Mouse (Mus musculus): ENCODE results near the gene Csnk1e. TPM values are rescaled to one million over a fixed set of nuclear protein-coding genes. Genes with fewer than 3 reads are reported as not detected.

Csnk1e gene
- polyA plus RNA-seq, 1 experiment from 2014 or later: 64.3 TPM

DNA sequence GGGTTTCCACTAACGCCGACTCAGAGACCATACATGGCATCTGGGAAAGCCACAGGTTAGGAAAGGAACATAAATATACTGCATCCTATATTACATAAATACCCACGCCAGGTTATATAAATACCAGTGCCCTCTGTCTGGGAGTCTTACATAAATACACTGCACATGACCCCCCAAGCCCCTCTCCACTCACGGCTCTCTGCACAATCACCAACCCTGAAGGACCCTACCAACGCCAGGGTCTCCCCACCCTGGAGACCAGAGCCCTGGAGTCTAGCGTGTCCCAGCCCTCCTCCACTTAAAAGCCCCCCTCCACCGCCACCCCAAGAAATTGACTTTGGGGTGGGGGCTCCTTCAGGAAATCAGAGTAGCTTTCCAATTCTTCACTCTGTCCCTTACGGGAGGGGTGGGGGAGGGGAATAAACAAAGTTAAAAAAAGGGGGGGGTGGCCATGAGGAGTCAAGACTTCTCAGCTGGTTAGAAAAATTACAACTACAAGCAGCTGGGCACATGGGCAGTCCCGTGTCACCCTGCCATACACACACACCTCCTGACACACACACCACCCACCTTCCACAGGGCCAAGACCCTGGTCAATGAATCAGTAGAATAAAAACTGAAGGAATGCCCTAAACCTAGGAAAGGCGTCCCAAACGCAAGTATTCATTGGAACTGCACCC is 14.6 kb downstream of the Csnk1e start:
- ATAC-seq (ENCODE audit: insufficient number of reproducible peaks, insufficient read depth, low FRiP score, low read depth): no peak
- no peaks in the 10 kb centered on the region for H3K9me3 ChIP-seq (ENCODE audit: control insufficient read depth, low read depth, low read length)

DNA sequence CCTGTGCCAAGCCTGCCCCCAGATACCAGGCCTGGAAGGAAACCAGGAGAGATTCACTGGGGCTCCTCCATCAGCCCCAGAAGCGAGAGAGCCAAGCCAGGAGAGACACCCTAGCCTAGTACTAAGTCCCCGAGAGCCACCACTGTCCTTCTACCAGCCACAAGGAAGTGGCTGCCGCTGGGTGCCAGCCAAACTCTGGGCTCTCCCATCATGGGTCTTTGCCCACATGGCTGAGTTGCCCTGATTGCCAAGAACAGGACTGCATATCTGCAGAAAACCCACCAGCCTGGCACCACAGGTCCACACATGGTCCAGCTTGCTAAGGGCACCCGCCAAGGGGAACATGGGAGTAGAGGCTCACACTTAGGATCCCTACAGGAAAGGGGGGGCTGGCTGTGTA is 15.1 kb downstream of the Csnk1e start:
- no peak for ATAC-seq (ENCODE audit: insufficient number of reproducible peaks, insufficient read depth, low FRiP score, low read depth)
- Histone ChIP-seq H3K4me3 (ENCODE audit: low read depth, low read length) (peak overlapping the region; percentile 95), H3K9ac (replicated peaks; ENCODE audit: low read depth, low read length) (0 out of 2 replicates have a peak overlapping the region, but pooled peaks have one; percentile 99), H3K36me3 (ENCODE audit: control insufficient read depth, insufficient read depth, low read length) (peaks cover 31% of the 10 kb centered on the region), H3K4me1 (ENCODE audit: control insufficient read depth, insufficient read depth, low read length) (peaks cover 39% of the 10 kb centered on the region), H3K27ac (ENCODE audit: low read length) (peak overlapping the region; percentile 44; the same call in 1 of the 2 replicates), H3K27me3 (ENCODE audit: control insufficient read depth, insufficient read depth, low read length) (no peaks in the 10 kb centered on the region), H3K9me3 (ENCODE audit: control insufficient read depth, low read depth, low read length) (no peaks in the 10 kb centered on the region), H3K4me2 (replicated peaks; ENCODE audit: low read depth, low read length) (peak overlapping the region; percentile 83)
- 71% methylated on average over 4 of the region's 4 CpGs for WGBS

More for the DNA sequence above, 14.6 kb downstream of the Csnk1e start:
- Histone ChIP-seq H3K4me1 (ENCODE audit: control insufficient read depth, insufficient read depth, low read length) (peaks cover 34% of the 10 kb centered on the region), H3K9ac (replicated peaks; ENCODE audit: low read depth, low read length) (peak overlapping the region; percentile 99), H3K4me2 (replicated peaks; ENCODE audit: low read depth, low read length) (peak overlapping the region; percentile 83), H3K36me3 (ENCODE audit: control insufficient read depth, insufficient read depth, low read length) (peaks cover 27% of the 10 kb centered on the region), H3K27ac (ENCODE audit: low read length) (0 out of 2 replicates have a peak overlapping the region, but pooled peaks have one; percentile 96), H3K27me3 (ENCODE audit: control insufficient read depth, insufficient read depth, low read length) (no peaks in the 10 kb centered on the region), H3K4me3 (ENCODE audit: low read depth, low read length) (peak overlapping the region; percentile 95)
- WGBS: 10% methylated on average over 11 of the region's 11 CpGs

DNA sequence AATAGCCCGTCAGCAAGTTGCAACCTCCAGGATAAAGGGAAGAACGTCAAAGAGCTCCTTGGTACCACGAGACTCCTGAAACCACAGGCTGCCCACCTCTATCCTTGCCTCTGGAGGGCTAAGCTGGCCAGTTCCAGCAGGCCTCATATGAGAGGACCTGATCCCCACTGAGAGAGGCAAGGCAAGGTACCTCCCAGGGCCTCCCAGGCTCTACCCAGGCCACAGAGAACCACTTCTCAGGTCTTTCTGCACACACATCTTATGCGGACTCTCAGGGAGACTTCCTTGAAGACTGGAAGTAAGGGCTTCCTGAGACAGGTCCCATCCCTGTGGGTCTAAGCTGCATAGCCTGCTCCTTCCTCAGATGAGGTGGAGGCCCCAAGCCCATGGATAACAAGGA is 16.0 kb downstream of the Csnk1e start:
- Histone ChIP-seq H3K9ac (replicated peaks; ENCODE audit: low read depth, low read length) (0 out of 2 replicates have a peak overlapping the region, but pooled peaks have one; percentile 10), H3K27ac (ENCODE audit: low read length) (no peak overlapping the region), H3K27me3 (ENCODE audit: control insufficient read depth, insufficient read depth, low read length) (no peaks in the 10 kb centered on the region), H3K36me3 (ENCODE audit: control insufficient read depth, insufficient read depth, low read length) (peaks cover 39% of the 10 kb centered on the region), H3K4me1 (ENCODE audit: control insufficient read depth, insufficient read depth, low read length) (peaks cover 41% of the 10 kb centered on the region), H3K4me3 (ENCODE audit: low read depth, low read length) (no peak overlapping the region; the same call in 1 of the 2 replicates), H3K4me2 (replicated peaks; ENCODE audit: low read depth, low read length) (no peak overlapping the region), H3K9me3 (ENCODE audit: control insufficient read depth, low read depth, low read length) (no peaks in the 10 kb centered on the region)
- WGBS: 73% methylated on average over 4 of the region's 4 CpGs
- ATAC-seq (ENCODE audit: insufficient number of reproducible peaks, insufficient read depth, low FRiP score, low read depth): no peak

DNA sequence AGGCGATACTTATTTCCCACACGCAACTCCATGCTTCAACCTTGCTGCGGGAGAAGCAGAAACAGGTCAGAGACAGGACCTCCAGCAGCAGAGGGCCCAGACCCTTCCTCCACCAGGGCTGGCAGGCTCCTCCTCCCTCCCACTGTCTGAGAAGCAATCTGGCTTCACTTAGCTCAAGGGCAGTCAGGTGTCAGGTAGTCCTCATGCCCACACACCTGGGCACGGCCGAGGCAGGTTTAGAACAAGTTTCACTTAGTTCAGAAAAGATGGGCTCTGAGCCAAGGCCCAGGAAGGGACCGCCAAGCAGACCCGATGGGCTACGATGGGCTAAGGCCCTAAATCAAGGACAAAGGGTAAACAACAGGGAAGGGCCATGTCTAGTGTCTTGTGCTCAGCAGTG is 16.6 kb downstream of the Csnk1e start:
- Histone ChIP-seq H3K4me2 (replicated peaks; ENCODE audit: low read depth, low read length) (no peak overlapping the region), H3K27ac (ENCODE audit: low read length) (no peak overlapping the region; the same call in 1 of the 2 replicates), H3K4me3 (ENCODE audit: low read depth, low read length) (no peak overlapping the region), H3K36me3 (ENCODE audit: control insufficient read depth, insufficient read depth, low read length) (peaks cover 45% of the 10 kb centered on the region), H3K27me3 (ENCODE audit: control insufficient read depth, insufficient read depth, low read length) (no peaks in the 10 kb centered on the region), H3K9me3 (ENCODE audit: control insufficient read depth, low read depth, low read length) (no peaks in the 10 kb centered on the region), H3K4me1 (ENCODE audit: control insufficient read depth, insufficient read depth, low read length) (peaks cover 41% of the 10 kb centered on the region), H3K9ac (replicated peaks; ENCODE audit: low read depth, low read length) (0 out of 2 replicates have a peak overlapping the region, but pooled peaks have one; percentile 10)
- 52% methylated on average over 8 of the region's 8 CpGs for WGBS
- no peak for ATAC-seq (ENCODE audit: insufficient number of reproducible peaks, insufficient read depth, low FRiP score, low read depth)

DNA sequence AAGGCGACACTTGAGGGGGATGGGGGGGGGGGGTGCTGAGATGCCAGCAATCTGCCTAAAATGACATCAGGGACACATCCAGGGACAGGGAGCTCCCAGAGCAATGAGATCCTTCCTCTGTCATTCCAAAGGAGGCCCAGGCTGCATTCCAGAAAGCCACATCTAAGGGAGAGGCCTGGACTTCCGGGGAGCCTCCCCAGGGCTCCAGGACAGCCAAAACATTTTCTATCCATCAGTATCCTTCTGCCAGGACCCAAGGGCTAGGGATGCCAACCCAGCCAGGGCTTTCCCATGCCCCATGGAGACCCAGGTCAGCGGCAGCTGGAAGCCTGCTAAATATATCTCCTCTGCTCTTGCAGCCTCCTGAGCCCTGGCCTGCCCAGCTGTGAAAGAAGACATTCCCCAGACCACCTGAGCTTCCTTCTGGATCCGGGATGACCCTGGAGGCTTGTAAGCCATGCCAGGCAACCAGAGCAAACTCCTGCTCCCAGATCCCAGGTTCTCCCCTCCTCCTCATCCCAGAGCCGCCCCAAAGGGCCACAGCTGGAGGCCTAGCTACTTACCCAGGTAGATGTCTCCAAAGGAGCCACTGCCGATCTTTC is 17.1 kb downstream of the Csnk1e start:
- Histone ChIP-seq H3K27ac (ENCODE audit: low read length) (no peak overlapping the region; the same call in 1 of the 2 replicates), H3K27me3 (ENCODE audit: control insufficient read depth, insufficient read depth, low read length) (no peaks in the 10 kb centered on the region), H3K9ac (replicated peaks; ENCODE audit: low read depth, low read length) (no peak overlapping the region), H3K9me3 (ENCODE audit: control insufficient read depth, low read depth, low read length) (no peaks in the 10 kb centered on the region), H3K4me3 (ENCODE audit: low read depth, low read length) (no peak overlapping the region), H3K4me2 (replicated peaks; ENCODE audit: low read depth, low read length) (no peak overlapping the region), H3K4me1 (ENCODE audit: control insufficient read depth, insufficient read depth, low read length) (peaks cover 41% of the 10 kb centered on the region), H3K36me3 (ENCODE audit: control insufficient read depth, insufficient read depth, low read length) (peaks cover 45% of the 10 kb centered on the region)
- WGBS: 74% methylated on average over 6 of the region's 6 CpGs
- no peak for ATAC-seq (ENCODE audit: insufficient number of reproducible peaks, insufficient read depth, low FRiP score, low read depth)

DNA sequence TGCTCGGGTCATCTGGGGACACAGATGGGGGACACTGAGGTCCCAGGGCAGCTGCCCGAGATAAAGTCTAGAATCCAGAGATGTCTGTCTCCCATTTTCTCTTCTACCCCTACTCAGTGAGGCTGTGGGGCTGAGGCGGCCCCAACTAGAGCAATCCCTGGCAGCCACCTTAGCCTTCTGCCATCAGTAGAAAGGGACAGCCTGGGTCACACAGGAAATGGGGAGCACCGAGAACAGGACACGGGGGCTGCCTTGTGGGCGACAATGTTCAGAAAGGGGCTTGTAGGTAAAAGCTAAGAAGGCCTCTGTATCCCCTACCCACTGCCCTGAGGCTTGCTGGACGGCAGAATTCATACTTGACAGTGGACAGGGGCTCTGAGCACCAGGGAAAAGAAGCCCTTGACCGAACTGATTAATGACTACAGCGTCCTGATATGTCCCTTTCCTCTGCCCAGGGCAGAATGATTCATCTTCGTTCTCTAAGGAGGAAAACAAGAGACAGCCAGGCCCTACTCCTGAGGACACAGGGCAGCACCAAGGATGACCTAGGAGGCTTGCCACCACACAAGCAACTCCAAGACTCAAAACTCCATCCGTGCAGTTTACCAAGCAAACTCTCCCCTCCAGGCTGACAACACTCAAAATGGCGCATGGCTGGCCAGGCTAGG is 17.7 kb downstream of the Csnk1e start:
- 76% methylated on average over 12 of the region's 12 CpGs for WGBS
- no peak overlapping the region for H3K9ac ChIP-seq (replicated peaks; ENCODE audit: low read depth, low read length)
- ATAC-seq (ENCODE audit: insufficient number of reproducible peaks, insufficient read depth, low FRiP score, low read depth): no peak
- peaks cover 47% of the 10 kb centered on the region for H3K4me1 ChIP-seq (ENCODE audit: control insufficient read depth, insufficient read depth, low read length)
- peaks cover 45% of the 10 kb centered on the region for H3K36me3 ChIP-seq (ENCODE audit: control insufficient read depth, insufficient read depth, low read length)
- H3K27ac ChIP-seq (ENCODE audit: low read length): no peak overlapping the region
- H3K27me3 ChIP-seq (ENCODE audit: control insufficient read depth, insufficient read depth, low read length): no peaks in the 10 kb centered on the region
- no peak overlapping the region for H3K4me2 ChIP-seq (replicated peaks; ENCODE audit: low read depth, low read length)
- H3K9me3 ChIP-seq (ENCODE audit: control insufficient read depth, low read depth, low read length): no peaks in the 10 kb centered on the region
- no peak overlapping the region for H3K4me3 ChIP-seq (ENCODE audit: low read depth, low read length)

DNA sequence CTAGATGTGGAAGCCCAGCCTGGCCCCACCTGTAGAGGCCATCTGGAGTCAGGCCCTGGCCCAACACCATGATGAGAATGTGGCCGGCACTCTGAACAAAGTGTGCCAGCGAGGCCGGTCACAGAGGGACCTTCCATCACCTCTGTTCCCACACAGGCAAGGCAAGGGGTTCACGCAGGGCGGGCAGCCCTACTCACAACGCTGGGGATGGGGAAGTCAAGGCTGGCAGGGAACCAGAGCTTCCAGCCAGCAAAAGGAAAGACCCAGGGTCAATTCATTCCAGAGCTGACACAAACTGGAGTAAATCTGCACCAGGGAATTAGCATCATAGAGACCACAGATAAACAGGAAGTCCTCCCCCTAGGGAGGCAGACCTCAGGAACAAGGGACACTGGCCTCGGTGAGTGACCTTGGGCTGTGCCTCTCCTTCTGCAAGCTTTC is 18.9 kb downstream of the Csnk1e start:
- Histone ChIP-seq H3K4me1 (ENCODE audit: control insufficient read depth, insufficient read depth, low read length) (peaks cover 49% of the 10 kb centered on the region), H3K4me2 (replicated peaks; ENCODE audit: low read depth, low read length) (no peak overlapping the region), H3K36me3 (ENCODE audit: control insufficient read depth, insufficient read depth, low read length) (peaks cover 46% of the 10 kb centered on the region), H3K27me3 (ENCODE audit: control insufficient read depth, insufficient read depth, low read length) (no peaks in the 10 kb centered on the region), H3K9ac (replicated peaks; ENCODE audit: low read depth, low read length) (no peak overlapping the region), H3K27ac (ENCODE audit: low read length) (no peak overlapping the region), H3K9me3 (ENCODE audit: control insufficient read depth, low read depth, low read length) (no peaks in the 10 kb centered on the region), H3K4me3 (ENCODE audit: low read depth, low read length) (no peak overlapping the region)
- no peak for ATAC-seq (ENCODE audit: insufficient number of reproducible peaks, insufficient read depth, low FRiP score, low read depth)
- WGBS: 70% methylated on average over 7 of the region's 7 CpGs

DNA sequence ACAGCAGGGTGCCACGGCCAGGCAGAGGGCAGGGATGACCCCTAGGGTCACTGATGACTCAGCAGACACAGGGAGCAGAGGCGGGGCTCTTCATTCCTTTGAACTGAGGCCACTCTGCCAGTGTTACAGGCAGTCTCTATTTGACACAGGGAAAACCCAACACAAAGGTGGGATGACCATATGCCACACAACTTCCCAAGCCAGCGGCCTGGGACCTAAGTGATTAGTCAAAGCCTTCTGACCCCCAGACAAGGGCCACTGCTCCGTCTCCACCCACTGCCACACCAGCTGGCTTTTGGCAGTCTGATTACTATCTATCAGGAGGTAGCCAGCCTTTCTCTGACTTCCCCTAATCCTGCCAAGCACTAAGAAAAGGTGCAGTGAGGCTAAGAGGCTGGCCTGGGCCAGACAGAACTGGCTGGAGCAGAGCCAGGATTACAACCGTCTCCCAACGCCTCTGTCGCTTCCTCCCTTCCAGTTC is 20.1 kb downstream of the Csnk1e start:
- Histone ChIP-seq H3K27ac (ENCODE audit: low read length) (no peak overlapping the region), H3K9ac (replicated peaks; ENCODE audit: low read depth, low read length) (no peak overlapping the region), H3K27me3 (ENCODE audit: control insufficient read depth, insufficient read depth, low read length) (no peaks in the 10 kb centered on the region), H3K4me1 (ENCODE audit: control insufficient read depth, insufficient read depth, low read length) (peaks cover 42% of the 10 kb centered on the region), H3K4me3 (ENCODE audit: low read depth, low read length) (no peak overlapping the region), H3K9me3 (ENCODE audit: control insufficient read depth, low read depth, low read length) (no peaks in the 10 kb centered on the region), H3K36me3 (ENCODE audit: control insufficient read depth, insufficient read depth, low read length) (peaks cover 53% of the 10 kb centered on the region), H3K4me2 (replicated peaks; ENCODE audit: low read depth, low read length) (no peak overlapping the region)
- no peak for ATAC-seq (ENCODE audit: insufficient number of reproducible peaks, insufficient read depth, low FRiP score, low read depth)
- 43% methylated on average over 7 of the region's 7 CpGs for WGBS

All from stomach, embryonic 14.5 days (tissue).